Mouse (Mus musculus) gastrocnemius, postnatal 14 days (tissue): ENCODE measurements around the gene Rad17. TPM values are rescaled to one million over a fixed set of nuclear protein-coding genes. Genes with fewer than 3 reads are reported as not detected.

Experiments
- DNase-seq: peaks from one replicate; pipeline ENCODE4 v3.0.0; 2021; ENCODE audit warnings: mixed read lengths
- intact Hi-C: fragments of 180-260 bp; cut with DNase I; formaldehyde crosslinking; loops from one replicate; pipeline ENCODE4 v1.15.1; 2025; ENCODE audit warnings: low total_unique reads
- total RNA-seq, 2 experiments: library from RNA; stranded (reverse); gene quantifications; 2 replicates each; pipeline ENCODE4 v1.2.3; 2021

Rad17 gene
- total RNA-seq, 2 experiments from 2014 or later: 8.3 to 9.0 TPM

GRCm38 (mm10) chr13:100579951-100580350 is 70.9 kb downstream of the Rad17 start:
- DNase-seq: no peak
- intact Hi-C loops: no loop called here

GRCm38 (mm10) chr13:100579220-100579619 is 71.6 kb downstream of the Rad17 start:
- no peak for DNase-seq
- intact Hi-C loops: no loop called here

- DNase-seq: no peak
- intact Hi-C loops: no loop called here
Observed at GRCm38 (mm10) chr13:100575950-100576349, 74.9 kb downstream of the Rad17 start.

GRCm38 (mm10) chr13:100570713-100571112 is 80.1 kb downstream of the Rad17 start:
- intact Hi-C loops: no loop called here
- no peak for DNase-seq

GRCm38 (mm10) chr13:100568359-100568758 is 82.5 kb downstream of the Rad17 start:
- intact Hi-C loops: no loop called here
- no peak for DNase-seq

Other genes starting within 250 kb of the Rad17 start
- gene Naip1, start 198.2 kb downstream of the Rad17 start, total RNA-seq: not detected
- gene Gtf2h2, start 158.5 kb downstream of the Rad17 start, total RNA-seq: 10 to 100 TPM; 21.9 to 26.2 TPM
- under 1 TPM; 0.18 to 0.51 TPM for gene Ocln, start 98.3 kb downstream of the Rad17 start, total RNA-seq
- under 1 TPM; 0.35 to 0.86 TPM for gene Marveld2, start 34.1 kb downstream of the Rad17 start, total RNA-seq
- gene Ak6, start 72 bp downstream of the Rad17 start, total RNA-seq: 10 to 100 TPM; 53.7 to 59.6 TPM
- 1 to 10 TPM; 4.5 to 7.7 TPM for gene Taf9, start 528 bp upstream of the Rad17 start, total RNA-seq
- gene Ccdc125, start 18.7 kb upstream of the Rad17 start, total RNA-seq: under 1 TPM; 0.62 to 0.76 TPM
- 10 to 100 TPM; 14.3 to 17.0 TPM for gene Cdk7, start 79.9 kb upstream of the Rad17 start, total RNA-seq
- 100 to 1,000 TPM; 124 to 151 TPM for gene Mrps36, start 93.6 kb upstream of the Rad17 start, total RNA-seq
- gene Cenph, start 124.8 kb upstream of the Rad17 start, total RNA-seq: under 1 TPM; 0.66 to 0.76 TPM
- gene Ccnb1, start 135.5 kb upstream of the Rad17 start, total RNA-seq: 1 to 10 TPM; 4.2 to 4.3 TPM
- gene Slc30a5, start 182.4 kb upstream of the Rad17 start, total RNA-seq: 10 to 100 TPM; 14.9 to 15.6 TPM